Comparison of ENCODE assay signal across 30 mouse cellular contexts in genomic region chr1:136081161-136081560, GRCm38 (mm10). TPM values are rescaled to one million over a fixed set of nuclear protein-coding genes. Genes with fewer than 3 reads are reported as not detected.
A peak's percentile ranks its signal among the peaks of the same experiment; 100 is the strongest.
DNase-seq lines count a peak whose midpoint lies in the region; ATAC-seq lines count a peak whose summit lies in the region.
"Had no signal": no experiment of that assay in that cellular context is flagged by ENCODE, and none has a peak within 500 bp of the region (broad histone marks: within the 10 kb centered on the region; RNA-seq: fewer than 3 reads in every experiment).

No protein-coding gene starts in this region.

- no peak overlapping the region for H3K4me2 ChIP-seq in limb, embryonic 15.5 days
- no peak overlapping the region for H3K4me2 ChIP-seq in intestine, embryonic 16.5 days (ENCODE audit: low read depth, low read length)
- H3K4me2 ChIP-seq in hindbrain, embryonic 14.5 days (replicated peaks): no peak overlapping the region
- H3K4me2 ChIP-seq: embryonic facial prominence, embryonic 13.5 days; embryonic facial prominence, embryonic 15.5 days; forebrain, embryonic 12.5 days had no signal

- H3K36me3 ChIP-seq in limb, embryonic 15.5 days: no peaks in the 10 kb centered on the region
- no peaks in the 10 kb centered on the region for H3K36me3 ChIP-seq in limb, embryonic 10.5 days
- H3K36me3 ChIP-seq in intestine, embryonic 16.5 days (ENCODE audit: control insufficient read depth, insufficient read depth, low read length): no peaks in the 10 kb centered on the region
- no peaks in the 10 kb centered on the region for H3K36me3 ChIP-seq in hindbrain, embryonic 14.5 days (replicated peaks; ENCODE audit: control insufficient read depth, insufficient read depth)
- H3K36me3 ChIP-seq: embryonic facial prominence, embryonic 13.5 days; embryonic facial prominence, embryonic 15.5 days; forebrain, embryonic 10.5 days; forebrain, embryonic 12.5 days; G1E had no signal

- DNase-seq in limb, embryonic 10.5 days (ENCODE audit: low spot score): no peak
- DNase-seq in hindbrain, embryonic 14.5 days (ENCODE audit: low spot score): no peak
- no peak for DNase-seq in left cerebral cortex, postnatal 25 days (ENCODE audit: low spot score in 2 of 2)
- DNase-seq: adrenal gland, adult 8-10 months; adrenal gland, postnatal 14 days; adrenal gland, postnatal 36 days; B cell, adult 2 months; cerebellum, adult 11-12 months; cerebellum, adult 2 months; cerebellum, adult 9-10 months; cerebellum, postnatal 10 days; cerebellum, postnatal 36 days; embryo, embryonic 11 days had no signal

- no peaks in the 10 kb centered on the region for H3K9me3 ChIP-seq in limb, embryonic 15.5 days
- H3K9me3 ChIP-seq in limb, embryonic 10.5 days (replicated peaks): no peaks in the 10 kb centered on the region
- H3K9me3 ChIP-seq in intestine, embryonic 16.5 days (ENCODE audit: control insufficient read depth, low read length): no peaks in the 10 kb centered on the region
- peaks cover 5% of the 10 kb centered on the region; the same call in 1 of the 2 replicates for H3K9me3 ChIP-seq in hindbrain, embryonic 14.5 days (ENCODE audit: control insufficient read depth, low read length)
- H3K9me3 ChIP-seq: G1E had no signal

- H3K4me3 ChIP-seq in limb, embryonic 15.5 days: no peak overlapping the region
- H3K4me3 ChIP-seq in limb, embryonic 10.5 days: no peak overlapping the region
- H3K4me3 ChIP-seq in intestine, embryonic 16.5 days (ENCODE audit: low read length): no peak overlapping the region
- H3K4me3 ChIP-seq in hindbrain, embryonic 14.5 days (replicated peaks; ENCODE audit: low read length): no peak overlapping the region
- H3K4me3 ChIP-seq: embryonic facial prominence, embryonic 13.5 days; embryonic facial prominence, embryonic 15.5 days; erythroblast, embryonic 14.5 days; forebrain, embryonic 10.5 days; forebrain, embryonic 12.5 days had no signal

- 95% methylated on average over 1 of the region's 1 CpGs for WGBS in limb, embryonic 15.5 days
- WGBS in limb, embryonic 10.5 days: 92% methylated on average over 1 of the region's 1 CpGs
- WGBS in intestine, embryonic 16.5 days: 77% methylated on average over 1 of the region's 1 CpGs
- WGBS in hindbrain, embryonic 14.5 days: 90% methylated on average over 1 of the region's 1 CpGs

- intact Hi-C loops in left cerebral cortex, postnatal 25 days (cut with DNase I): no loop called here

- ATAC-seq in limb, embryonic 15.5 days (ENCODE audit: insufficient number of reproducible peaks, low FRiP score, low TSS enrichment, low read depth): no peak
- ATAC-seq in intestine, embryonic 16.5 days: peak; percentile 85
- no peak for ATAC-seq in hindbrain, embryonic 14.5 days (ENCODE audit: low FRiP score)
- ATAC-seq: activated CD4-positive, CD25-positive, alpha-beta regulatory T cell, adult 4 months; CD4-positive, CD25-positive, alpha-beta regulatory T cell, adult 4 months; forebrain, embryonic 14.5 days; forebrain, embryonic 16.5 days; Patski had no signal

- H3K4me1 ChIP-seq in limb, embryonic 15.5 days: no peaks in the 10 kb centered on the region
- H3K4me1 ChIP-seq in limb, embryonic 10.5 days: no peaks in the 10 kb centered on the region
- no peaks in the 10 kb centered on the region for H3K4me1 ChIP-seq in intestine, embryonic 16.5 days (ENCODE audit: control insufficient read depth, insufficient read depth, low read length)
- no peaks in the 10 kb centered on the region for H3K4me1 ChIP-seq in hindbrain, embryonic 14.5 days (replicated peaks; ENCODE audit: control insufficient read depth, insufficient read depth, low read length)
- H3K4me1 ChIP-seq: embryonic facial prominence, embryonic 13.5 days; embryonic facial prominence, embryonic 15.5 days; forebrain, embryonic 10.5 days; forebrain, embryonic 12.5 days had no signal

- no peak overlapping the region for H3K9ac ChIP-seq in limb, embryonic 15.5 days
- H3K9ac ChIP-seq in intestine, embryonic 16.5 days (ENCODE audit: low read depth, low read length): no peak overlapping the region
- no peak overlapping the region for H3K9ac ChIP-seq in hindbrain, embryonic 14.5 days
- H3K9ac ChIP-seq: embryonic facial prominence, embryonic 13.5 days; embryonic facial prominence, embryonic 15.5 days; forebrain, embryonic 12.5 days had no signal

- H3K27ac ChIP-seq in limb, embryonic 15.5 days: peak overlapping the region; percentile 11; the same call in 1 of the 2 replicates
- H3K27ac ChIP-seq in limb, embryonic 10.5 days: no peak overlapping the region
- H3K27ac ChIP-seq in intestine, embryonic 16.5 days (ENCODE audit: low read length): no peak overlapping the region
- no peak overlapping the region for H3K27ac ChIP-seq in hindbrain, embryonic 14.5 days
- H3K27ac ChIP-seq: embryonic facial prominence, embryonic 13.5 days; embryonic facial prominence, embryonic 15.5 days; forebrain, embryonic 10.5 days; forebrain, embryonic 12.5 days had no signal

- no peaks in the 10 kb centered on the region for H3K27me3 ChIP-seq in limb, embryonic 15.5 days
- 0 out of 2 replicates have a peak, but pooled peaks cover 5% of the 10 kb centered on the region for H3K27me3 ChIP-seq in limb, embryonic 10.5 days (ENCODE audit: low read depth, poor library complexity, severe bottlenecking)
- H3K27me3 ChIP-seq in intestine, embryonic 16.5 days (replicated peaks; ENCODE audit: control insufficient read depth, insufficient read depth, low read length): no peaks in the 10 kb centered on the region
- H3K27me3 ChIP-seq in hindbrain, embryonic 14.5 days (ENCODE audit: control insufficient read depth, insufficient read depth, low read length): no peaks in the 10 kb centered on the region
- H3K27me3 ChIP-seq: forebrain, embryonic 12.5 days had no signal

RNA-seq across cellular contexts. Expression of gene Cacna1s, which starts 28.6 kb away (rescaled TPM):
- polyA plus RNA-seq in limb, embryonic 15.5 days (2015; fragmentation: Nextera tagmentation; extraction: Ambion mirVana): 5.2 and 11.0 TPM in 2 replicates
- 0.06 TPM in 1 of 2 replicates, not detected in the other for polyA plus RNA-seq in limb, embryonic 10.5 days (2016; fragmentation: Nextera tagmentation; extraction: Ambion mirVana)
- 0.04 TPM in 1 of 2 replicates, not detected in the other for polyA plus RNA-seq in intestine, embryonic 16.5 days (2015; fragmentation: Nextera tagmentation; extraction: Ambion mirVana)
- 0.13 and 0.17 TPM in 2 replicates for polyA plus RNA-seq in hindbrain, embryonic 14.5 days (2014; fragmentation: Nextera tagmentation; extraction: Ambion mirVana)
- 1 to 10 TPM; 2.3 to 2.6 TPM for total RNA-seq in left cerebral cortex, postnatal 25 days (2021)
- total RNA-seq: common myeloid progenitor, adult 5-6 weeks had no signal
- polyA plus RNA-seq: erythroblast, embryonic 14.5 days; forebrain, embryonic 10.5 days; G1E; Patski had no signal

RNA-seq across cellular contexts. Expression of gene Ascl5, which starts 30.6 kb away (rescaled TPM):
- polyA plus RNA-seq in limb, embryonic 15.5 days (2015; fragmentation: Nextera tagmentation; extraction: Ambion mirVana): not detected in 2 replicates
- not detected in 2 replicates for polyA plus RNA-seq in limb, embryonic 10.5 days (2016; fragmentation: Nextera tagmentation; extraction: Ambion mirVana)
- polyA plus RNA-seq in intestine, embryonic 16.5 days (2015; fragmentation: Nextera tagmentation; extraction: Ambion mirVana): not detected in 2 replicates
- polyA plus RNA-seq in hindbrain, embryonic 14.5 days (2014; fragmentation: Nextera tagmentation; extraction: Ambion mirVana): not detected in 2 replicates
- 1 to 10 TPM in 1 of 2 experiments, under 1 TPM in 1; 0.87 to 1.9 TPM for total RNA-seq in left cerebral cortex, postnatal 25 days (2021)
- total RNA-seq: adrenal gland, adult 18-20 months; adrenal gland, adult 8-10 months; adrenal gland, postnatal 14 days; adrenal gland, postnatal 36 days; CH12.LX; common myeloid progenitor, adult 5-6 weeks; G1E had no signal
- polyA plus RNA-seq: activated CD4-positive, CD25-positive, alpha-beta regulatory T cell, adult 4 months; CD4-positive, CD25-positive, alpha-beta regulatory T cell, adult 4 months; cerebellum, adult 2 months; embryonic facial prominence, embryonic 11.5 days; forebrain, embryonic 10.5 days; forebrain, embryonic 12.5 days; forebrain, embryonic 14.5 days; forebrain, embryonic 16.5 days; G1E; Patski had no signal

RNA-seq across cellular contexts. Expression of gene Kif21b, which starts 50.0 kb away (rescaled TPM):
- polyA plus RNA-seq in limb, embryonic 15.5 days (2015; fragmentation: Nextera tagmentation; extraction: Ambion mirVana): 2.1 and 2.6 TPM in 2 replicates
- polyA plus RNA-seq in limb, embryonic 10.5 days (2016; fragmentation: Nextera tagmentation; extraction: Ambion mirVana): 7.2 and 10.9 TPM in 2 replicates
- 4.3 and 4.8 TPM in 2 replicates for polyA plus RNA-seq in intestine, embryonic 16.5 days (2015; fragmentation: Nextera tagmentation; extraction: Ambion mirVana)
- polyA plus RNA-seq in hindbrain, embryonic 14.5 days (2014; fragmentation: Nextera tagmentation; extraction: Ambion mirVana): 49.4 and 51.7 TPM in 2 replicates
- 10 to 100 TPM; 68.4 to 73.0 TPM for total RNA-seq in left cerebral cortex, postnatal 25 days (2021)
